Mouse (Mus musculus): Measurements from ENCODE around the gene Scn8a. TPM values are rescaled to one million over a fixed set of nuclear protein-coding genes. Genes with fewer than 3 reads are reported as not detected.
A peak's percentile ranks its signal among the peaks of the same experiment; 100 is the strongest.

Scn8a gene
- total RNA-seq, 4 experiments from 2014 or later = 4.1 to 14.9 (median 8.5) TPM

DNA sequence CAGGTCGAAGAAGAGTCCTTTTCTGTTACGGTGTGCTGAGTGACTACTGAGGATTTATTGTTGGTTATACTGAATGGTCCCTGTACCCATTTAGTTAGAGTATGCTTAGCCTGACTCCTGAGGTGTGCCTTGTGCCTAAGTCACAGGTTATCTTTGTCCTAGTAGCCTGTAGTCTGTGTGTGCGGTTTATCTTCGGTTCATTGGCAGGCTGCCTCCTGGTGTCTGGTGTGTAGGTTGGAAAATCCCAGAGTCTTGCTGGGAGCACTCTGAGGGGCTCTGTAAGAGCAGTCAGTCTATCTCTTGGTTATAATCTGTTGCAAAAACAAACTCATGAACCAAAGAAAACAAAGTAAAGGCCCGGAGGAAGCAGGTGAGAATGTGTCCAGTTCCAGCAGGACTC is 11.7 kb downstream of the Scn8a start:
- DNase-seq = no peak

GRCm38 (mm10) chr15:100884481-100884880 is 14.8 kb downstream of the Scn8a start:
- DNase-seq = no peak

DNA sequence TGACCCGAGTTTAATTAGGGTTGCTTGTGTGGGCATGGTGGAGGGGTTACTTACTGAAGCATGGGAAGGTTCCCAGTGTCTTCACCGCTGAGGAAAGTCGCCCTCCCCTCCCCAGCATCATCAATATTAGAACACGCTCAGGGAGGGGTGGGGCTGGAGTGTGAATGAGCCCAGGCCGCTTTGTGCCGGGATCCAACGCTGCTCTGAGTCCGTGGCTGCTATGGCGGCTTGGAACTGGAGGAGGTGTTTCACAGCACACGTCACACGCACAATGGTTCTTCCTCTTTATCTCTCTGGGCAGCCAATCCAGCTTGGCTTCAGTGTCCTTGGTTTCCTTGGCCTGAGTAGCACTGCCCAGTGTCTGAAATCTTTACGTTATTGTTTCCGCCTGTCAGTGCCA is 22.3 kb downstream of the Scn8a start:
- no peak for DNase-seq

DNA sequence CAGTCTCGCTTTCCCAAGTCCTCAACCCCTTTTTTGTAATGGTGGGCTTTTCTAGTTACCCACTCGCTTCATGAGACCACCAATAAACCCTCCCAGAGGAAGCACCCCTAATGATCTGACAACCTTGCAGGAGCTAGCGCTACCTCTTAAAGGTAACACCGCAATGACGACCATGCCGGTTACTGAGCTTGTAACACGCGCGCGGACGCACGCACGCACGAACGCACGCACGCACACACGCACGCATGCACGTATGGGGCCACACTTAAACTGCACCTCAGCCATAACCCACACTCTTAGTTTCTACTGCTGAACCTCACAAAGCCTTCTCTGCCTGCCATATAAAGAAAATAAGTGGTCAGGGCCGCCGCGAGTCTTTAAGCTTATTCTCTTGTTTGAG is 26.8 kb downstream of the Scn8a start:
- no peak for DNase-seq

GRCm38 (mm10) chr15:100903811-100904210 is 34.2 kb downstream of the Scn8a start:
- DNase-seq = no peak

GRCm38 (mm10) chr15:100905006-100905405 is 35.3 kb downstream of the Scn8a start:
- no peak for DNase-seq

DNA sequence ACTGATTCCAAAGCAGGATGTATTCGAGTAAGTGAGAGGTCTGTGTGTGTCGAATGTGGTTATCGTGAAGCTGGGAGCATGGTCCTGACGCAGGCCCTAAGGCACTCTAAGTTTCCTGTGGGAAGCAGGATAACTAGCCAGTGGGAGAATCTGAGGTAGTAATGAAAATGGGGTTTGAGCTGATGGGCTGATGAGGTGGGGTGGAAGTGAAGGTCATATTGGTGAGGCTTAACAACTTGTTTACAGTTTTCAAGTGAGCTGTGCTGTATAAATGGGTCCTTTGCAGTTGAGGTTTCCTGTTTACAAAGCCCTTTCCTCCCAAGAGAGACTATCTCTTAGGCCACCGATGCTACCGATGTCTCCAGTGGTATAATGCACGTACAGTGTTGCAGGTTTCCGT is 36.1 kb downstream of the Scn8a start:
- no peak for DNase-seq

DNA sequence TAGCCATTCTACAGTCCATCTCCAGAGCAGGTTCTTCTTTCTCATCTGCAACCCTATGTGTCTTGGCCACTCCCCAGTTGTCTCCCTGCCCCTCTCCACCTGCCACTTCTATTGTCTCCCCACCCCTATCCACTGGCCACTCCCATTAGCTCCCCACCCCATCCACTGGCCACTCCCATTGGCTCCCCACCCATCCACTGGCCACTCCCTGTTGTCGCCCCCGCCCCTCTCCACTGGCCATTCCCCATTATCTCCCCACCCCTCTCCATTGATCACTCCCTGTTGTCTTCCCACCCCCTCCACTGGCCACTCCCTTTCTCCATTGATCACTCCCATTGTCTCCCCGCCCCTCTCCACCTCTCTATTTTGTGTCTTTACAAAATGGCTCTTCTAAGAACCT is 39.2 kb downstream of the Scn8a start:
- DNase-seq = no peak

DNA sequence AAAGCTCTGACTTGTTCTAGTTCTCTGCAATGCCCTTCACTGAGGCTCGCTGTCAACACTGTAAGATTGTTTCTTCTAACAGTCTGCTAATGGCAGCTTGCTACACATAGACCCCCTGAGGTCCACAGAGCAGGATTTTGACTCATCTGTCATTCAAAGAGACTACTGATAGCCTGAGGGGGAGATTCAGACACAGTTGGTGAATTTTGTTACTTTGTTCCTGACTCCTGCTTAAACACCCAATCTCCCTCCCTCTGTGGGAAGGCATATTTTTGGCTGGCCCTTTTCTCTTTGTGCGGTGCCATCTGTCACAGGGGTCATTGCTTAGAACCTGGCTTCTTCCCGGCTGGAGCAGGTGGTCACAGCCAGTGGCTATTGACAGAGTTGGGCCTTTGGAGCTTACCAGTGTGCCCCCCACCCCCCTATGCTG is 40.1 kb downstream of the Scn8a start:
- no peak for DNase-seq

DNA sequence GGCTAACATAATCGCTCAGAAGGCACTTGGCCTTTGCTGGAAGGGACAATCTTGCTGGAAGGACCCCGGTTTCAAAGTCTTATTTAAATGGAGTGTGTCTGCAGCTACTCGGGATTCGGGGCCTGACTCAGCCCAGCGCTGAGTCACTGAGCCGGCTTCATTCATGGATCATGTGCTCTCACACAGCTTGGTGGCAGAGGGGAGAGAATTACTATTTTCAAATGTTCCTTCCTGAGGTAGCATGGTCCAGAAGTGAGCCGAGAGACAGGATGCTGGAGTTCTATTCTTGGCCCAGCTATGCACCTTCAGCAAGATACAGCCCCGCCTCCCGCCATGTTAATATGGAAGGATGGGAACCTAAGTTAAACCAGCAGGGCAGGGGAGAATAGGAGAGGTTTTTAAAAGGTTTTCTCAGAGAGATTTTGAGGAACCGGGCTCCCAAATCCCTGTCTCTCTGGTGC is 40.8 kb downstream of the Scn8a start:
- peak; percentile 4 for DNase-seq

- no peak for DNase-seq
These were observed 43.1 kb downstream of the Scn8a start for GRCm38 (mm10) chr15:100912676-100913266.

- no peak for DNase-seq
These were observed 45.1 kb downstream of the Scn8a start for GRCm38 (mm10) chr15:100914734-100915242.

DNA sequence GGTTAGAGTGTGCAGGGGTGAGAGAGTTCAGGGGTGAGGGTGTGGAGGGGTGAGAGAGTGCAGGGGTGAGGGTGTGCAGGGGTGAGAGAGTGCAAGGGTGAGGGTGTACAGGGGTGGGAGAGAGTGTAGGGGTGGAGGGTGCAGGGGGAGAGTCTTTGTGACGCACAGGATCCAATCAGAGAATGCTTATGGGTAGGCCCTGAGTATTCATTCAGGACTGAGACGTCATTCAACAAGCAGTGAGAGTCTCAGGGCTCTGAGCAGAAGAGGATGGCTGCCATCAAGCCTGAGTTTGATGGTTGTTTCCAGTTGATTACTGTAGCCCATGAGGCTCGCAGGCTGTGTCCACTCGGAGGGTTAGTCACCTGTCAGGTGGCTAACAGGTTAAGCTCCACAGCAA is 48.4 kb downstream of the Scn8a start:
- no peak for DNase-seq

DNA sequence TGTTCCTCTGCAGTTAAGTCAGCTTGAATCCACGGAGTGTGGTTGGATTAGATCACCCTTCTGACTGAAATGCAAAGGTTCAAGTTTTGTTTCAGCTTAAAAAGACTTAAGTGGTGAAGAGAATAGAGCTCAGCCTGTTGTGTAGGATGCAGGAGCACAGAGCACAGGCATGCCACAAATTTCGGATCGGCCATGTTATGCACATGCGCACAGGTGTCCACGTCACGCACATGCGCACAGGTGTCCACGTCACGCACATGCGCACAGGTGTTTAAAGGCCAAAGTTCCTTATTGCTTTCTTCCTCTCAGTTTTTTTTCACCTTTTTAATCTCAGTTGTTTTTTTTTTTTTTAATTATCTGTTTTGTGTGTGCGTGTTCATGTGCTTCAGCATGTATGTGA is 52.6 kb downstream of the Scn8a start:
- no peak for DNase-seq

- DNase-seq = peak; percentile 10
These were observed 53.8 kb downstream of the Scn8a start for GRCm38 (mm10) chr15:100923476-100923875.

GRCm38 (mm10) chr15:100924941-100925340 is 55.3 kb downstream of the Scn8a start:
- no peak for DNase-seq

DNA sequence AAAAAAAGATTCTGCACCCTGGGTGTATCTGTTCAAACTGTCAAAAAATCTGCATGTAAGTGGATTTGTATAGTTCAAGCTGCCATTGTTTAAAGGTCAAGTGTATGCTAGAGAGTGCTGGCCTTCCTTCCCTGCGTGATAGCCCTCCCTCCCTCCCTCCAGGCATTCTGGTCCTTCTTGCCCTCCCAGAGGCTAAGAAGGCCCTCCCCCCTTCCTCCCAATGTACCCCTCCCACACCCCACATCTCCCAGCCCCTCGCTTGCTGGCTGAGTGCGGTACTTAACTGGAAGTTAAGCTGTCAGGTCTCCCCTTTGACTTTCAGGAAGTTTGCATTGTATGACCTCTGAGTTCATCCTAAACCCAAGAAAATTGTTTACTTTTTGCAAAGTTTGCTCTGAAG is 60.8 kb downstream of the Scn8a start:
- DNase-seq = no peak

DNA sequence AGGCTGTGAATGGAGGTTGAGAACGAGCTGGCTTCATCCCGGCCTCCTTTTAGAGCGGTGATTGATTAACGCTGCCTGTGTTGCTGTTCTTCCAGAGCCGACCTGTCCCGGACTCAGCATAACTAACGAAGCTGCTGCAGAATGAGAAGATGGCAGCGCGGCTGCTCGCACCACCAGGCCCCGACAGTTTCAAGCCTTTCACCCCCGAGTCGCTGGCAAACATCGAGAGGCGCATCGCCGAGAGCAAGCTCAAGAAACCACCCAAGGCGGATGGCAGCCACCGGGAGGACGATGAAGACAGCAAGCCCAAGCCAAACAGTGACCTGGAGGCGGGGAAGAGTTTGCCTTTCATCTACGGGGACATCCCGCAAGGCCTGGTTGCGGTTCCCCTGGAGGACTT is 66.5 kb downstream of the Scn8a start:
- DNase-seq = no peak

GRCm38 (mm10) chr15:100948383-100948782 is 78.7 kb downstream of the Scn8a start:
- DNase-seq = no peak

DNA sequence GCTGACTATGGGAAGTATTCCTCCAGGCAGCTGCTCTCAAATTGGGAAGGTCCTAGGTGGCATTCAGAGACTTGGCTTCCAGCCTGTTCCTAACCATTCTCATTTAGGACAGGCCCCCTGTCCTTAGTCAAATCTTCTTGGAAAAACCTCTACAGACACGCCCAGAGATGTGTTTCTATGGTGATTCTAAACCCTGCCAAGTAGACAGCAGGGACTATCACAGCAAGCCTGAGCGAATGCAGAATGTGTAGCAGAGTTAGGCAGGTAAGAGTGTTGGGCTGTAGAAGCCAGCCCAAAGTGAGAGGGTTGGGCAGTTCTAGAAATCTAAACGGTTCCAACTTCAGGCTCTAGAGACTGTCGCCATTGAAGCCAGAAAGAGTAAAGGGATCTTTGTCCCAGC is 79.5 kb downstream of the Scn8a start:
- DNase-seq = no peak

- no peak for DNase-seq
These were observed 81.8 kb downstream of the Scn8a start for GRCm38 (mm10) chr15:100951491-100951890.

GRCm38 (mm10) chr15:100952292-100952691 is 82.6 kb downstream of the Scn8a start:
- no peak for DNase-seq

GRCm38 (mm10) chr15:100952854-100953253 is 83.2 kb downstream of the Scn8a start:
- no peak for DNase-seq

GRCm38 (mm10) chr15:100953955-100954354 is 84.3 kb downstream of the Scn8a start:
- no peak for DNase-seq

DNA sequence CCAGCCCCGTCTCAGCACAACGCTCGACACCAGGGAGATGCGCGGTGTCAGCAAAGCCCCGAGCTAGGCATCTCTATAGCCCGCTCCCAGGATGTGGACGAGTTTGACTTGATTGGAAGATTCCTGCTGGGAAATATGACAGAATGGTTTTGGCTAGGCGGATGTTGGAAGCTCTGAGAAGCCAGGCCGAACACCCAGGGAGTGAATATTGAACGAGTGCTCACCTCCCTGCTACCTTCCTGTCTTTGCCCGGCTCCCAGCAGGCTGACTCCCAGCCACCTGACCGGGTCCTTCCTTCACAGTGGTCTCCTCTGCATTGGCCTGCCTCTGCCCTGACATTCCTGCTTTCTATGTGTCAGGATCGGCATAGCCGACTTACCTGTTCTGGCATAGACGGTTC is 85.1 kb downstream of the Scn8a start:
- DNase-seq = no peak
